Mouse (Mus musculus) natural killer cell, adult 2 months (primary cell): ENCODE results near the gene Mon1a.

Experiments used
- DNase-seq, 2 experiments: peaks; one replicate each; pipeline ENCODE4 v3.0.0; 2022; ENCODE audit warnings: low spot score in 2 of 2

Gene Mon1a

DNA sequence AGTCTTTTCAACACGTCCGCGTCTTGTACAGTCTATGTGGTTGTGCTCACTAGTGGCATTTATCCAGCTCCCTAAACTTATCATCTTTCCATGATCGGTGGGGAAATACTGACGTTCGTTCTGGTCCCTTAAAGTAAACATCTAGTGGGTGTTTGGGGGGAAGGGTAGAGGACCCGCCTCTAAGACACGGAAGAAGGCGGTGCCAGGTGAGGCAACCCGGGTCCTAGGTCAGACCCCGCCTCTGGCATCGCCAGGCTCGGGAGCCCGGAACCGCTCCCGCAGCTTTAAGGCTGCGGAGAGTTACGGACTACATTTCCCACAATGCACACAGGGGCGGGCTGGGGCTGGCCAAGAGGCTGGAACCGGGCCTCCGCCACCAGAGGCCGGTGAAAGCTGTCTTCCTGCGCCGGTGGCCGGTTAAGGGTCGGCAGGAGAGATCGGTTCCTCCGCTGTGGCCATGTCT, at the start of gene Mon1a:
Gene Mon1a, plus strand, starts transcription at position 348 of the 463 bp plus-strand sequence.
- peak; percentile 77 to 79 for DNase-seq

GRCm38 (mm10) chr9:107838869-107839268, 49.1 kb upstream of the Mon1a start:
- no peak for DNase-seq

DNA sequence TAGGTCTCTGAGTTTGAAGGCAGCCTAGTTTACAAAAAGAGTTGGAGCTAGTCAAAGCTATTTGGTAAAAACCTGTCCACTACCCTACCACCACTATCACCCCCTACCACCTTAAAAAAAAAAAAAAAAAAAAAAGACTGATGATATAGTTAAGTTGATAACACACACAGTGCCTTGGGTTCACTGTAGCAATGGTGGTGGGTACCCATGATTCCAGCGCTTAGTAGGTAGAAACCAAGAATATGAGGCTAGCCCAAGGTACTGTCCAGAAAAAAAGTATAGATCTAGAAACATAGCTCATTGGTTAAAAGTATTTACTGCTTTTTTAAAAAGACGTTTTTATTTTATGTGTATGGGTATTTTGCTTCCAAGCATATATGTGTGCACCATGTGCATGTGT, 45.2 kb upstream of the Mon1a start:
- no peak for DNase-seq

GRCm38 (mm10) chr9:107848922-107849321, 39.0 kb upstream of the Mon1a start:
- DNase-seq, result no peak

DNA sequence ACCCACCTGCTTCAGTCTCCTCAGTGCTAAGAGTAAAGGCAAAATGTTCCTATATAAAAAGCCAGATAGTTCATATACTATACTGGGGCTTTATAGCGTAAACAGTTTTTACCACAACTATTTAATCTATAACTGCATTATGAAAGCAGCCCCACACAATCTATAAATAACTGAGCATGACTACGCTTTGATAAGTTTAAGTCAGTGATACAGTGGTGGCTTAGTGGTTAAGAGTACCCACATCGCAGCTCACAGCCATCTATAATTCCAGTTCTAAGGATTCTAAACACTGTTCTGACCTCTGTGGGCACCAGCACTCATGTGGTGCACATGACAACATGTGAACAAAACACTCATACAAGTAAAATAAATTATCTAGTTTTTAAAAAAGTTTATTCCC, 29.6 kb upstream of the Mon1a start:
- no peak for DNase-seq

GRCm38 (mm10) chr9:107864493-107864892, 23.5 kb upstream of the Mon1a start:
- DNase-seq, result no peak

DNA sequence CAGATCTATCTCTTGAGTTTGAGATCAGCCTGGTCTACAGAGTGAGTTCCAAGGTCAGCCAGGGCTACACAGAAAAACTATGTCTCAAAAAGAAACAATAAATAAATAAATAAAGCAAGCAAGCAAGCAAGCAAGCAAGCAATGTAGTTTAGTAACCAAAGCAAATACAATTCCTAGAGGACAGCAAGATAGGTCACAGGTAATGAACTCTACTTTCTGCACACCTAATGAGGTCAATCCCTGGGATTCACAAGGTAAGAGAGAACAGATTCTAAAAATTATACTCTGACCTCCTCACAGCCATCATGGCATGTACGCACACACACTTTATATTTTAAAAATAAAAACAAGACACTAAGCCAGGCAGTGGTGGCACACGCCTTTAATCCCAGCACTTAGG, 21.9 kb upstream of the Mon1a start:
- no peak for DNase-seq

DNA sequence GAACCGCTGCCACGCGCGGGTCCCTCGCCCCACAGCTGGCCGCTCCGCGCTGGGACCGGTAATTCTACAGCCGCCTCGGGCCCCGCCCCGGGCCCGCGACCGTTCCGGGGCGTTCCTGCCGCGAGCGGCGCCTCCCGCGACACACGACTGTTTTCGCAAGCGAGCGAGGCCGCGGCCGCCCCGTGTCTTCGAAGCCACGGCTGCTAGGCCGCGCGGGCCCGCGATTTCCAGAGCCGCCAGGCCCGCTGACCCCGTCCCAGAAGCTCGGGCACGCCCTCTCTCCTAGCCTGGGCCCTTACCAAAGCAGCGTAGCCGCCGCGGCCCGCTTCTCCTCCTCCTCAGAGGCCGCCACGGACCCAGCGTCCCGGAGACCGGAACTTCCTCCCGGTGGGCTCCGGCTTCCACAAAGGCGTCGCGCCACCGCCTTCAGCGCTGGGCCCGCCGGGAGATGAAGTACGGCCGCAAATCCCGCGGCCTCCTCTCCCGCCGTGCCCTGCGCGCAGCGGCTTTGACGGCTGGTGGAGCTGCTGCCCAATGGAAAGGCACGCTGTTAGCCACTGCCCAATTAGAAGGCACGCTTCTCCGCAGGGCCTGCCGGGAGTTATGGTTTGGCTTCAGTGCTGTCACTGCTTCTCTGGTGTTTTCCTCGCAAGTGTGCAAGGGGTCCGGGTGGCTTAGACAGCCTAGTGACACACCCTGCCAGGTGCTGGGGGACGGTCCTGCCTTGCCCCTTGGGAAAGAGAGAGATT, 15.4 kb upstream of the Mon1a start:
- DNase-seq, result peak; percentile 84 to 90

DNA sequence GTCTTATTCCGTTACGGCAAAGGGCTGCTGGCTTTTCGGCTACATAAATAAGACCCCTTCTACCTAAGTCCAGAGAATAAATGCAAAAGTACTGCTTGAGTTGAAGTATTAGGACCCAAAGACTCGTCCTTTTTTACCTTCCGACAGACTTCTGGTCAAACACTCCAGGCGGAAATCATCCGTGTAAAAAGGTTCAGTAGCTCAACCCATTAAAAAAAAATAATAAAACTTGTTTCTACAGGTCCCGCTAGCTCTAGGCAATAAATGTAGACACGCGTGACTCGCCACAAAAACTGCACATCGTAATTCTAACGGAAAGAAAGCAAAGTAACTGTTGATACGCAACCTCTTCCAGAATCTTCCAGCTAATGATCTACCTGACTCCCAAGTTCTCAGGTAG, 14.8 kb upstream of the Mon1a start, which contains the start of gene Rbm6:
Gene Rbm6, minus strand, starts transcription at position 101 of the 400 bp plus-strand sequence.
- DNase-seq, result no peak

DNA sequence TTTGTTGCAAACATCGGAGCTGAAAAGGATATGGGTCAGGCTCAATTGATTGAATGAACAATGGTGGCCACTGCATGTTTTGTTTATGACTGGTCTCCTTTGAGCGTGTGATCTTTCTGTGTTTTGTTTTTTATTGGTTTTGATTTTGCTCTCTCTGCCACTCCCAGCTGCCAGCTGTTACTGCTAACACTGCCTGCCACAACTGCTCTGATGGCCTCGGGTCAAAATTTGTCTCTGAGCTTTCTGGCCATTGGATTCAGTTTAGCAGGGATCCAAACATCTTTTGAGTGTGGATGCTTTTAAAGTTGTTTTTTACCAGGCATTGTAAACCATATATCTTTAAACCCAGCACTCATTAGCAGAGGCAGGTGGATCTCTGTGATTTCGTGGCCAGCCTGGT, 7.5 kb upstream of the Mon1a start:
- no peak for DNase-seq

GRCm38 (mm10) chr9:107888267-107888850, 408 bp downstream of the Mon1a start:
- DNase-seq, result peak in 1 of 2 experiments; percentile 13

DNA sequence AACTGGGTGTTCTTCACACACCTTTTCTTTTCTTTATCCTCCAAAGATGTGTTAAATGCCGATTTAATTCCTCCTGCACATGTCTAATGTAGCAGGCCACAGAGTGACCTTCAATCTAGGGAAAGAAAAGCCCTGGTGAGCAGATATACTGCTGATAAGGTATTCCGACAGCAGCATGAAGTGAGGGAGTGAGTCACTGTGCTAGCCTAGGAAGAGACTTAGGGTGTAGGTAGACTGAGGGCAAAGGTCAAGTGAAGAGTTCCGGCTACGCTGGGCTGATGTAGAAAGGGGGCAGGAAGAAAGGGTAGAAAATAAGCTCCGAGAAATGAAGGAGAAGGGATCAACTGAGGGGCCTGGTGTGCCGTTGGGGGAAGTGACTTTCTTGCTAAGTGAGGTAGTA, 2.3 kb downstream of the Mon1a start:
- DNase-seq, result no peak

GRCm38 (mm10) chr9:107891023-107891422, 3.1 kb downstream of the Mon1a start:
- DNase-seq, result peak in 1 of 2 experiments; percentile 42

DNA sequence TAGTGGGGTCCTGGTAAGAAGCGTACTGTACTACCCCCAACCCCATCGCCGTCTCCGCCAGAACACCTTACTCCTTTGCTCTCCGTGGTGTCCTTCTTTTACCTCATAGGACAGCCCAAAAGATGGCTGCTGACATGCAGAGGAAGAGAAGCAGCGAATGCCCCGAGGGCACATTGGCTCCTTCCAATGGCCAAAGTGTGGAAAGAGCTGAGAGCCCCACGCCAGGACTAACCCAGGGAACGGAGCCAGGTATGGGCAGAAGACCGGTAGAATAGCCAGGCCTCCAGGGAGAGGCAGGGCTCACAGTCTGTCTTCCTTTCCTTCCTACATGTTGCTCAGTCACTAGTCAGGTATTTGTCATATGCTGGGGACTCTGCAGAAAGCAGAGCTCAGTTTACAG, 10.6 kb downstream of the Mon1a start:
- DNase-seq, result no peak

GRCm38 (mm10) chr9:107899855-107900254, 11.9 kb downstream of the Mon1a start:
- DNase-seq, result no peak

- peak in 1 of 2 experiments; percentile 45 for DNase-seq
Measured at GRCm38 (mm10) chr9:107900840-107901626, 13.1 kb downstream of the Mon1a start.

DNA sequence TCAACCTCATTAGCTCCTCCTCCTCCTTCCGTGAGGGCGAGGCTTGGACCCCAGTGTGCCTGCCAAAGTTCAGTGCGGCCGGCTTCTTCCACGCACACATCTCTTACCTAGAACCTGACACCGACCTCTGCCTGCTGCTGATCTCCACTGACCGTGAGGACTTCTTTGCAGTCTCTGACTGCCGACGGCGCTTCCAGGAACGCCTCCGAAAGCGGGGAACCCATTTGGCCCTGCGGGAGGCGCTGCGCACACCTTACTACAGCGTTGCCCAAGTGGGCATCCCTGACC, 13.6 kb downstream of the Mon1a start:
- no peak for DNase-seq

- peak; percentile 74 to 85 for DNase-seq
Measured at GRCm38 (mm10) chr9:107904726-107905125, 16.8 kb downstream of the Mon1a start.

- no peak for DNase-seq
Measured at GRCm38 (mm10) chr9:107906252-107906966, 18.5 kb downstream of the Mon1a start, which contains the start of gene Mst1r. Gene Mst1r (plus strand): TSS chr9:107906873.

GRCm38 (mm10) chr9:107906967-107907800, 19.2 kb downstream of the Mon1a start:
- no peak for DNase-seq

DNA sequence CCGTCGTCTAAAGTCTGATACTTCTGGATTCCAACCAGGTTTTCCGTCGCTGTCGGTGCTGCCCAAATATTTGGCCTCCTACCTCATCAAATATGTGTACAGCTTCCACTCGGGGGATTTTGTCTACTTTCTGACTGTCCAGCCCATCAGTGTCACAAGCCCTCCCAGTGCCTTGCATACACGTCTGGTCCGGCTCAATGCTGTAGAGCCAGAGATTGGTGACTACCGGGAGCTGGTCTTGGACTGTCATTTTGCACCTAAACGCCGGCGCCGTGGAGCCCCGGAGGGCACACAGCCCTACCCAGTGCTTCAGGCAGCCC, 19.8 kb downstream of the Mon1a start:
- DNase-seq, result no peak
